Mouse (Mus musculus) heart, adult 2 months (tissue): ENCODE results near the gene Atl1. TPM values are rescaled to one million over a fixed set of nuclear protein-coding genes. Genes with fewer than 3 reads are reported as not detected.

Source experiments
- DNase-seq, 2 experiments: peaks; one replicate each; pipeline ENCODE4 v3.0.0; 2021
- H3K27ac ChIP-seq: fragments of 200-600 bp; 2 replicates; pipeline ENCODE4 v1.8.1; 2022
- H3K27me3 ChIP-seq: fragments of 200-500 bp; 2 replicates; pipeline ENCODE4 v1.6.1; 2012; ENCODE audit warnings: mild to moderate bottlenecking, low read length, inconsistent platforms, mixed read lengths; ENCODE audit not compliant: control insufficient read depth, insufficient read depth
- H3K36me3 ChIP-seq: fragments of 200-500 bp; 2 replicates; pipeline ENCODE4 v1.6.1; 2012; ENCODE audit warnings: low read length, inconsistent platforms; ENCODE audit not compliant: control insufficient read depth, insufficient read depth
- H3K4me1 ChIP-seq: fragments of 200-500 bp; 2 replicates; pipeline ENCODE4 v1.6.1; 2011; ENCODE audit warnings: low read length; ENCODE audit not compliant: control insufficient read depth, insufficient read depth
- H3K4me3 ChIP-seq: fragments of 200-600 bp; 2 replicates; pipeline ENCODE4 v1.8.1; 2022
- H3K79me2 ChIP-seq: fragments of 200-500 bp; replicated peaks from 2 replicates; pipeline ENCODE4 v1.6.1; 2012; ENCODE audit warnings: mild to moderate bottlenecking, inconsistent platforms, low read length, moderate library complexity, mixed read lengths; ENCODE audit not compliant: control insufficient read depth, insufficient read depth
- H3K9ac ChIP-seq: fragments of 200-500 bp; 2 replicates; pipeline ENCODE4 v1.6.1; 2012; ENCODE audit warnings: low read depth, mild to moderate bottlenecking, control low read depth, inconsistent platforms, low read length, mixed read lengths
- CTCF ChIP-seq: fragments of 200-600 bp; IDR thresholded peaks from 2 replicates; pipeline ENCODE4 v1.8.1; 2022; ENCODE audit warnings: antibody characterized with exemption, mild to moderate bottlenecking, moderate library complexity
- EP300 ChIP-seq: fragments of 200-500 bp; IDR thresholded peaks from 2 replicates; pipeline ENCODE4 v1.6.1; 2011; ENCODE audit warnings: low read depth, low read length, control low read depth; ENCODE audit not compliant: insufficient read depth
- POLR2A ChIP-seq: fragments of 200-500 bp; IDR thresholded peaks from 2 replicates; pipeline ENCODE4 v1.6.1; 2011; ENCODE audit warnings: mild to moderate bottlenecking, low read depth, low read length, control low read depth; ENCODE audit not compliant: insufficient read depth
- WGBS: fragments of 180-500 bp; shearing (Covaris S2); methylation state at CpG from one replicate; pipeline ENCODE4 v1.1.7; 2018; 5-methylcytosine and 5-hydroxymethylcytosine counted together
- intact Hi-C: fragments of 180-260 bp; cut with DNase I; formaldehyde crosslinking; loops from one replicate; pipeline ENCODE4 v1.15.1; 2025
- polyA plus RNA-seq: library from polyadenylated mRNA; depleted of rRNA; stranded (reverse); fragments of >200 nt; gene quantifications from 2 replicates; pipeline ENCODE4 v1.2.3, GENCODE M21; 2012
- total RNA-seq, 2 experiments: library from RNA; stranded (reverse); gene quantifications; 2 replicates each; pipeline ENCODE4 v1.2.3; 2021

The Atl1 gene
- total and polyA plus RNA-seq, 3 experiments, result 2.9 to 4.0 (median 4.0) TPM

- H3K27ac ChIP-seq, result no peak overlapping the region
- no peaks in the 10 kb centered on the region for H3K27me3 ChIP-seq
- DNase-seq, result no peak
- no peaks in the 10 kb centered on the region for H3K79me2 ChIP-seq
- no peaks in the 10 kb centered on the region for H3K4me1 ChIP-seq
- 68% methylated on average over 2 of the region's 2 CpGs for WGBS
- no peak overlapping the region for H3K9ac ChIP-seq
- no peak for TF ChIP-seq EP300
- no peak for TF ChIP-seq POLR2A
- TF ChIP-seq CTCF, result no peak
- H3K36me3 ChIP-seq, result no peaks in the 10 kb centered on the region
- no peak overlapping the region for H3K4me3 ChIP-seq
- intact Hi-C loops, result no loop called here
Observed at GRCm38 (mm10) chr12:69917870-69918269, 25.5 kb downstream of the Atl1 start.

GRCm38 (mm10) chr12:69922099-69922498, 29.7 kb downstream of the Atl1 start:
- no peak for DNase-seq
- 88% methylated on average over 1 of the region's 1 CpGs for WGBS
- intact Hi-C loops, result no loop called here
- H3K4me1 ChIP-seq, result no peaks in the 10 kb centered on the region
- no peak for TF ChIP-seq POLR2A
- TF ChIP-seq EP300, result no peak
- TF ChIP-seq CTCF, result no peak
- H3K9ac ChIP-seq, result no peak overlapping the region
- no peak overlapping the region for H3K4me3 ChIP-seq
- H3K27me3 ChIP-seq, result no peaks in the 10 kb centered on the region
- no peaks in the 10 kb centered on the region for H3K79me2 ChIP-seq
- no peak overlapping the region for H3K27ac ChIP-seq
- H3K36me3 ChIP-seq, result no peaks in the 10 kb centered on the region

GRCm38 (mm10) chr12:69923128-69923527, 30.7 kb downstream of the Atl1 start:
- no peak for DNase-seq
- TF ChIP-seq POLR2A (no peak), CTCF (peak; percentile 58)
- Histone ChIP-seq H3K79me2 (no peaks in the 10 kb centered on the region), H3K4me3 (no peak overlapping the region), H3K27me3 (no peaks in the 10 kb centered on the region), H3K4me1 (no peaks in the 10 kb centered on the region), H3K36me3 (no peaks in the 10 kb centered on the region), H3K9ac (no peak overlapping the region), H3K27ac (no peak overlapping the region)
- intact Hi-C loops, result no loop called here
- WGBS, result 80% methylated on average over 3 of the region's 3 CpGs

- WGBS, result 62% methylated on average over 3 of the region's 3 CpGs
- Histone ChIP-seq H3K79me2 (no peaks in the 10 kb centered on the region), H3K36me3 (no peaks in the 10 kb centered on the region), H3K9ac (no peak overlapping the region), H3K4me1 (no peaks in the 10 kb centered on the region), H3K27me3 (no peaks in the 10 kb centered on the region), H3K27ac (no peak overlapping the region), H3K4me3 (no peak overlapping the region)
- no peak for DNase-seq
- intact Hi-C loops, result no loop called here
- TF ChIP-seq POLR2A (no peak), CTCF (no peak), EP300 (no peak)
Observed at GRCm38 (mm10) chr12:69923603-69924002, 31.2 kb downstream of the Atl1 start.

GRCm38 (mm10) chr12:69924012-69924411, 31.6 kb downstream of the Atl1 start:
- intact Hi-C loops, result no loop called here
- no peaks in the 10 kb centered on the region for H3K36me3 ChIP-seq
- no peak overlapping the region for H3K9ac ChIP-seq
- TF ChIP-seq CTCF (peak; percentile 85), EP300 (0 out of 2 replicates have a peak, but pooled peaks have one; percentile 33), POLR2A (no peak)
- H3K4me1 ChIP-seq, result no peaks in the 10 kb centered on the region
- H3K27ac ChIP-seq, result no peak overlapping the region
- 16% methylated on average over 5 of the region's 5 CpGs for WGBS
- H3K27me3 ChIP-seq, result no peaks in the 10 kb centered on the region
- peak in 1 of 2 experiments; percentile 23 for DNase-seq
- H3K79me2 ChIP-seq, result no peaks in the 10 kb centered on the region
- no peak overlapping the region for H3K4me3 ChIP-seq

- Histone ChIP-seq H3K9ac (no peak overlapping the region), H3K79me2 (no peaks in the 10 kb centered on the region), H3K27ac (no peak overlapping the region), H3K4me1 (no peaks in the 10 kb centered on the region), H3K36me3 (no peaks in the 10 kb centered on the region), H3K27me3 (no peaks in the 10 kb centered on the region), H3K4me3 (no peak overlapping the region)
- WGBS, result 58% methylated on average over 7 of the region's 7 CpGs
- DNase-seq, result no peak
- intact Hi-C loops, result no loop called here
- no peak for TF ChIP-seq EP300
- TF ChIP-seq POLR2A, result no peak
- no peak for TF ChIP-seq CTCF
Observed at GRCm38 (mm10) chr12:69926716-69927115, 34.3 kb downstream of the Atl1 start.

GRCm38 (mm10) chr12:69937731-69938130, 45.3 kb downstream of the Atl1 start:
- no peaks in the 10 kb centered on the region for H3K4me1 ChIP-seq
- no peak for TF ChIP-seq CTCF
- TF ChIP-seq EP300, result no peak
- TF ChIP-seq POLR2A, result no peak
- no peak overlapping the region for H3K9ac ChIP-seq
- H3K79me2 ChIP-seq, result no peaks in the 10 kb centered on the region
- no peaks in the 10 kb centered on the region for H3K36me3 ChIP-seq
- DNase-seq, result no peak
- no peak overlapping the region for H3K4me3 ChIP-seq
- H3K27me3 ChIP-seq, result no peaks in the 10 kb centered on the region
- 74% methylated on average over 5 of the region's 5 CpGs for WGBS
- H3K27ac ChIP-seq, result no peak overlapping the region
- intact Hi-C loops, result no loop called here
